Mouse (Mus musculus) liver, adult (tissue): Measurements from ENCODE around the gene Mex3a.

Experiments used
- GATA4 ChIP-seq: IDR thresholded peaks from 2 replicates; pipeline ENCODE4 v1.6.1; 2014; ENCODE audit warnings: mild to moderate bottlenecking, low read length; ENCODE audit not compliant: insufficient replicate concordance

Mex3a gene

GRCm38 (mm10) chr3:88502641-88503504, 29.3 kb upstream of the Mex3a start:
- peak; percentile 2; the same call in 1 of the 2 replicates for TF ChIP-seq GATA4

GRCm38 (mm10) chr3:88503505-88503863, 28.7 kb upstream of the Mex3a start:
- TF ChIP-seq GATA4 = no peak

- TF ChIP-seq GATA4 = no peak
These were observed 28.1 kb upstream of the Mex3a start for GRCm38 (mm10) chr3:88503881-88504746.

GRCm38 (mm10) chr3:88505081-88505480, 27.1 kb upstream of the Mex3a start:
- TF ChIP-seq GATA4 = no peak

- TF ChIP-seq GATA4 = no peak
These were observed 26.4 kb upstream of the Mex3a start for GRCm38 (mm10) chr3:88505765-88506164.

- TF ChIP-seq GATA4 = no peak
These were observed 22.9 kb upstream of the Mex3a start for GRCm38 (mm10) chr3:88509250-88509649.

GRCm38 (mm10) chr3:88509692-88510420, 22.3 kb upstream of the Mex3a start, which contains the start of gene Lmna:
Gene Lmna (minus strand): TSS chr3:88509956.
- no peak for TF ChIP-seq GATA4

GRCm38 (mm10) chr3:88510421-88511289, 21.5 kb upstream of the Mex3a start:
- no peak for TF ChIP-seq GATA4

- TF ChIP-seq GATA4 = no peak
These were observed 20.6 kb upstream of the Mex3a start for GRCm38 (mm10) chr3:88511559-88511958.

GRCm38 (mm10) chr3:88512141-88512895, 19.9 kb upstream of the Mex3a start:
- TF ChIP-seq GATA4 = no peak

- TF ChIP-seq GATA4 = no peak
These were observed 19.2 kb upstream of the Mex3a start for GRCm38 (mm10) chr3:88512896-88513545.

- TF ChIP-seq GATA4 = no peak
These were observed 18.6 kb upstream of the Mex3a start for GRCm38 (mm10) chr3:88513546-88514115.
